Mouse (Mus musculus) heart, embryonic 14.5 days (tissue): ENCODE data around the gene Cmc1. TPM values are rescaled to one million over a fixed set of nuclear protein-coding genes. Genes with fewer than 3 reads are reported as not detected.

Experiments
- ATAC-seq: fragments of 200-750 bp; cut with Nextera tagmentation; 2 replicates; pipeline ENCODE4 v1.8.0; 2017; ENCODE audit warnings: low read depth, moderate TSS enrichment; ENCODE audit not compliant: insufficient number of reproducible peaks, insufficient read depth, low FRiP score
- H3K27ac ChIP-seq, 2 experiments: fragments of 200-500 bp in 1 of 2; fragments of 300-500 bp in 1 of 2; sonication (generic) in 1 of 2; replicated peaks in 1 of 2; 2 replicates each; pipeline ENCODE4 v1.5.1; 2012 to 2014; ENCODE audit warnings: low read depth in 2 of 2, low read length in 2 of 2, control low read depth in 1 of 2, mild to moderate bottlenecking in 1 of 2, mixed read lengths in 1 of 2; ENCODE audit not compliant: control insufficient read depth in 1 of 2, insufficient read depth in 1 of 2
- H3K27me3 ChIP-seq: fragments of 300-500 bp; sonication (generic); 2 replicates; pipeline ENCODE4 v1.6.1; 2014; ENCODE audit warnings: mild to moderate bottlenecking, low read length, control low read depth; ENCODE audit not compliant: control insufficient read depth, insufficient read depth
- H3K36me3 ChIP-seq: fragments of 300-500 bp; sonication (generic); 2 replicates; pipeline ENCODE4 v1.6.1; 2014; ENCODE audit warnings: mild to moderate bottlenecking, control low read depth, low read length, mixed read lengths; ENCODE audit not compliant: control insufficient read depth, insufficient read depth
- H3K4me1 ChIP-seq, 2 experiments: fragments of 200-500 bp in 1 of 2; fragments of 300-500 bp in 1 of 2; sonication (generic) in 1 of 2; 2 replicates each; pipeline ENCODE4 v1.6.1; 2012 to 2014; ENCODE audit warnings: low read length in 2 of 2, control low read depth in 1 of 2, mixed read lengths in 1 of 2; ENCODE audit not compliant: control insufficient read depth in 2 of 2, insufficient read depth in 2 of 2
- H3K4me2 ChIP-seq: fragments of 300-500 bp; sonication (generic); 2 replicates; pipeline ENCODE4 v1.6.1; 2014; ENCODE audit warnings: mild to moderate bottlenecking, low read length
- H3K4me3 ChIP-seq, 2 experiments: fragments of 200-500 bp in 1 of 2; fragments of 300-500 bp in 1 of 2; sonication (generic) in 1 of 2; 2 replicates each; pipeline ENCODE4 v1.5.1; 2012 to 2014; ENCODE audit warnings: low read length in 2 of 2, mild to moderate bottlenecking in 2 of 2, control low read depth in 1 of 2, low read depth in 1 of 2, moderate library complexity in 1 of 2; ENCODE audit not compliant: control insufficient read depth in 1 of 2, insufficient read depth in 1 of 2
- H3K9ac ChIP-seq: fragments of 300-500 bp; sonication (generic); 2 replicates; pipeline ENCODE4 v1.6.1; 2014; ENCODE audit warnings: mild to moderate bottlenecking, low read length
- H3K9me3 ChIP-seq: fragments of 300-500 bp; sonication (generic); 2 replicates; pipeline ENCODE4 v1.6.1; 2016; ENCODE audit warnings: low read length, control low read depth; ENCODE audit not compliant: control insufficient read depth
- WGBS: fragments of 180-500 bp; shearing (Covaris S2); extraction: QIAGEN DNeasy Blood & Tissue Kit; methylation state at CpG from one replicate; pipeline ENCODE4 v1.1.7; 2014; 5-methylcytosine and 5-hydroxymethylcytosine counted together
- polyA plus RNA-seq: library from polyadenylated mRNA; unstranded; fragments of >200 nt; fragmentation: Nextera tagmentation; extraction: Ambion mirVana; gene quantifications from 2 replicates; pipeline ENCODE4 v1.2.1, GENCODE M21; 2014

The Cmc1 gene
- polyA plus RNA-seq, 1 experiment from 2014 or later = 49.1 TPM

DNA sequence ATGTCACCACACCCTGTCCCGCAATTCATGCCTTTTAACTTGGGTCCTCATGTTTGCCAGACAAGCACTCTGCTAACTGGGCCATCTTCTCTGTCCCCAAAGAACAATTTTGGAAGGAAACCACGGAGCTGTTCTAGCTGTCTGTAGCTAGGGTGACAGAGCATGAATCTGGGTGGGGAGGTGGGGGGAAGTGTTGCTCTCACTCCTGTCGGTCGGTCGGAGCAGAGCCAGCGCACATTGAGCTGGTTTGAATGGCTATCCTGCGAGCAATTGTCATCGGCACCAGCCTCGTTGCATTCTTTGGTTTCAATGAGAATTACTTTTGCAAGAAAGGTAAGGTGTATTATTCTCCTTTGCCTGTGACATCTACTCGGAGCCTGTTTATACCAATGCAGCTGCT is 36.8 kb upstream of the Cmc1 start:
- Histone ChIP-seq H3K4me2 (no peak overlapping the region), H3K4me1 (no peaks in the 10 kb centered on the region), H3K4me3 (no peak overlapping the region), H3K9ac (no peak overlapping the region), H3K27me3 (no peaks in the 10 kb centered on the region), H3K9me3 (no peaks in the 10 kb centered on the region), H3K36me3 (no peaks in the 10 kb centered on the region), H3K27ac (no peak overlapping the region)
- no peak for ATAC-seq
- WGBS = 85% methylated on average over 10 of the region's 10 CpGs

GRCm38 (mm10) chr9:118179136-118180025 is 29.4 kb upstream of the Cmc1 start:
- WGBS = 60% methylated on average over 18 of the region's 18 CpGs
- Histone ChIP-seq H3K4me1 (no peaks in the 10 kb centered on the region), H3K27me3 (no peaks in the 10 kb centered on the region), H3K9ac (no peak overlapping the region), H3K36me3 (no peaks in the 10 kb centered on the region), H3K27ac (no peak overlapping the region), H3K4me3 (no peak overlapping the region), H3K4me2 (no peak overlapping the region), H3K9me3 (no peaks in the 10 kb centered on the region)
- no peak for ATAC-seq

- no peak overlapping the region for H3K4me2 ChIP-seq
- no peak for ATAC-seq
- H3K36me3 ChIP-seq = no peaks in the 10 kb centered on the region
- H3K27ac ChIP-seq = no peak overlapping the region
- H3K27me3 ChIP-seq = no peaks in the 10 kb centered on the region
- 0 out of 2 replicates have a peak, but pooled peaks cover 3% of the 10 kb centered on the region for H3K9me3 ChIP-seq
- no peaks in the 10 kb centered on the region for H3K4me1 ChIP-seq
- H3K9ac ChIP-seq = no peak overlapping the region
- H3K4me3 ChIP-seq = no peak overlapping the region
- WGBS = 49% methylated on average over 3 of the region's 3 CpGs
Observed at GRCm38 (mm10) chr9:118176687-118177086, 26.7 kb upstream of the Cmc1 start.

GRCm38 (mm10) chr9:118175411-118175810 is 25.4 kb upstream of the Cmc1 start:
- no peaks in the 10 kb centered on the region for H3K27me3 ChIP-seq
- H3K36me3 ChIP-seq = no peaks in the 10 kb centered on the region
- no peak overlapping the region for H3K4me3 ChIP-seq
- no peak overlapping the region for H3K4me2 ChIP-seq
- H3K27ac ChIP-seq = no peak overlapping the region
- WGBS = 90% methylated on average over 4 of the region's 4 CpGs
- H3K9ac ChIP-seq = no peak overlapping the region
- H3K4me1 ChIP-seq = no peaks in the 10 kb centered on the region
- peaks cover 7% of the 10 kb centered on the region; the same call in 1 of the 2 replicates for H3K9me3 ChIP-seq
- no peak for ATAC-seq

GRCm38 (mm10) chr9:118173086-118173485 is 23.1 kb upstream of the Cmc1 start:
- Histone ChIP-seq H3K27me3 (no peaks in the 10 kb centered on the region), H3K4me1 (peaks cover 0 to 3% of the 10 kb centered on the region in 2 experiments; a peak in 1 of 4 replicates), H3K9me3 (peaks cover 7% of the 10 kb centered on the region; the same call in 1 of the 2 replicates), H3K4me2 (no peak overlapping the region), H3K9ac (no peak overlapping the region), H3K4me3 (no peak overlapping the region), H3K36me3 (no peaks in the 10 kb centered on the region), H3K27ac (no peak overlapping the region)
- 81% methylated on average over 4 of the region's 4 CpGs for WGBS
- ATAC-seq = no peak

DNA sequence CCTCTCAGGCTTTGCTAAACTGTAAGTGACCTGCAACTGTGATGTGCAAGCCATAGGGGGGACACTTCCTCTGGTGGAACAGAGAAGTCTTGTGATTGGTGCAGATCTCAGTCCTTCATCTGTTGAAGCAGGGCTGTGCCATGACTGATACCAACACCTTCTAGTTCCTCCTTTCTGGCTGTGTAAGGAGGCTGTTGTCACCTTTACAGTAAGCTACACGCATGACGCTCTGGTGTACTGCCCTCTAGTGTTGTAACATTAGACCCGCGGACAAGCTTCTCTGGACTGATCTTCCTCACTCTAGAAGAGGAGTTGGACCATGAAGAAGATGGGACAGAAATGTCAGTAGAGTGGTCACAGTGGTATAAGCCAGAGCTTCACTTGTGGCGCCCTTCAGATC is 18.6 kb upstream of the Cmc1 start:
- no peaks in the 10 kb centered on the region for H3K36me3 ChIP-seq
- no peaks in the 10 kb centered on the region for H3K27me3 ChIP-seq
- no peak for ATAC-seq
- no peak overlapping the region for H3K4me3 ChIP-seq
- no peak overlapping the region for H3K4me2 ChIP-seq
- peaks cover 7% of the 10 kb centered on the region; the same call in 1 of the 2 replicates for H3K9me3 ChIP-seq
- H3K27ac ChIP-seq = no peak overlapping the region
- WGBS = 32% methylated on average over 5 of the region's 5 CpGs
- H3K4me1 ChIP-seq = peaks cover 0 to 3% of the 10 kb centered on the region in 2 experiments; a peak in 1 of 4 replicates
- no peak overlapping the region for H3K9ac ChIP-seq

DNA sequence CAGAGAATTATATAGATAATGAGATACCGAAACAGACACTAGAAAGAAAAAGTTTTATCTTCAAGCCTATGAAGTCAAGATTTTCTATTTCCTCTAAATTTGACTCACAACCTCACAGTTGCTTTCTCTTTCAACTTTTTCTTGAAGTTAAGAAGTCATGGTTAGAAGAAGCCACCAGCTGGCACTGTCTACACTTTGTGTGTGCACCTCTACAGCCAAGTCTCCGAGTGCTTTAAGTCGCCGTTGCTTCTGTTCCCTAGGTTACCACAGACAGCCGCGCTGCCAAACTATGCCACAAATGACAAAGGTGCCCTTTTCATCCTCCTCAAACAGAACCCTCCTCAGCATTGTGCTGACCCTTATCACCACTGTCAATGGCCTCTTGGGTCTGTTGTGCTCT is 17.6 kb upstream of the Cmc1 start:
- no peak overlapping the region for H3K27ac ChIP-seq
- no peaks in the 10 kb centered on the region for H3K27me3 ChIP-seq
- H3K36me3 ChIP-seq = no peaks in the 10 kb centered on the region
- H3K4me2 ChIP-seq = no peak overlapping the region
- no peak overlapping the region for H3K4me3 ChIP-seq
- no peak for ATAC-seq
- peaks cover 4% of the 10 kb centered on the region; the same call in 1 of the 2 replicates for H3K9me3 ChIP-seq
- 76% methylated on average over 6 of the region's 6 CpGs for WGBS
- H3K4me1 ChIP-seq = peaks cover 0 to 3% of the 10 kb centered on the region in 2 experiments; a peak in 1 of 4 replicates
- H3K9ac ChIP-seq = no peak overlapping the region
